Mouse (Mus musculus): ENCODE data around the gene Rrn3. TPM values are rescaled to one million over a fixed set of nuclear protein-coding genes. Genes with fewer than 3 reads are reported as not detected.

Gene Rrn3
- total and polyA plus RNA-seq, 3 experiments, result 60.0 to 92.8 TPM; not detected in 1

DNA sequence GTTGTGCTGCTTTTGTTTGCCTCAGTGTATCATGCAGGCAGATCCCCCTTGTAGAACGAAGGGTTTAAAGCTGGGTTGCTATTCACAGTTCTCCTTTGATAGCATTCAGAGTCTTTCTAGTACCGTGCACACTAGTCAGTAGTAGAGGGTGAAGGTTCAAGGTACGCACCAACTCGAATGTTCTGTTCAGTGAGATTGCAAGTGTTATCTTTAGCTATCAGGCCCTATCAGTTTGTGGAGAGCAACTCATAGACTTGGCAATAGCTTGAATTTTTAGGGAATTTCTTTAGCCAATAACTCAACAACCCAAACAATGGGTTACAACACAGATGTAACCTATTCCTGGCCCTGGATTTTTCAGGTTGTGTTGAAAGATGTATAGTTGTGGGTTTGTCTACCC, 20.7 kb downstream of the Rrn3 start:
- H3K27me3 ChIP-seq (ENCODE audit: control insufficient read depth in 1 of 2, insufficient read depth in 2 of 2, low read length in 2 of 2), result no peaks in the 10 kb centered on the region
- TF ChIP-seq NRF1 (IDR thresholded peaks at IDR 0.05; ENCODE audit: insufficient read depth, low read depth, low read length, poor library complexity, severe bottlenecking) (no peak), GATA1 (IDR thresholded peaks at IDR 0.05; ENCODE audit: low read depth, low read length) (0 out of 2 replicates have a peak, but pooled peaks have one; percentile 7), ETS1 (IDR thresholded peaks at IDR 0.05; ENCODE audit: low read depth, low read length) (no peak), ZNF384 (IDR thresholded peaks at IDR 0.05; ENCODE audit: low read depth, low read length) (no peak), JUND (IDR thresholded peaks at IDR 0.05; ENCODE audit: low read depth, low read length) (no peak), RCOR1 (IDR thresholded peaks at IDR 0.05; ENCODE audit: low read depth, low read length) (no peak), TAL1 (IDR thresholded peaks at IDR 0.05; ENCODE audit: low read length) (no peak), TBP (IDR thresholded peaks at IDR 0.05; ENCODE audit: low read depth, low read length) (no peak)
- H3K4me1 ChIP-seq (ENCODE audit: control insufficient read depth in 1 of 2, insufficient read depth in 2 of 2, low read length in 2 of 2), result no peaks in the 10 kb centered on the region
- no peak for DNase-seq (ENCODE audit: low read depth, low spot score)
- H3K79me2 ChIP-seq (ENCODE audit: control insufficient read depth, insufficient read depth, low read length, poor library complexity), result no peaks in the 10 kb centered on the region
- no peak overlapping the region for H3K27ac ChIP-seq (ENCODE audit: control insufficient read depth, low read depth, low read length)
- H3K9ac ChIP-seq (ENCODE audit: control insufficient read depth, low read depth, low read length, poor library complexity, severe bottlenecking), result no peak overlapping the region
- peaks cover 0 to 30% of the 10 kb centered on the region in 2 experiments; a peak in 2 of 4 replicates for H3K36me3 ChIP-seq (ENCODE audit: control insufficient read depth in 1 of 2, insufficient read depth in 2 of 2, low read length in 2 of 2)
- H3K4me3 ChIP-seq (ENCODE audit: control insufficient read depth in 1 of 2, insufficient read depth in 1 of 2, low read depth in 2 of 2, low read length in 2 of 2), result no peak overlapping the region
- no peaks in the 10 kb centered on the region for H3K9me3 ChIP-seq (replicated peaks; ENCODE audit: insufficient read depth, low read length)

- no peaks in the 10 kb centered on the region for H3K27me3 ChIP-seq (ENCODE audit: control insufficient read depth in 1 of 2, insufficient read depth in 2 of 2, low read length in 2 of 2)
- no peak overlapping the region for H3K4me3 ChIP-seq (ENCODE audit: control insufficient read depth in 1 of 2, insufficient read depth in 1 of 2, low read depth in 2 of 2, low read length in 2 of 2)
- no peaks in the 10 kb centered on the region for H3K9me3 ChIP-seq (replicated peaks; ENCODE audit: insufficient read depth, low read length)
- H3K9ac ChIP-seq (ENCODE audit: control insufficient read depth, low read depth, low read length, poor library complexity, severe bottlenecking), result no peak overlapping the region
- no peaks in the 10 kb centered on the region for H3K79me2 ChIP-seq (ENCODE audit: control insufficient read depth, insufficient read depth, low read length, poor library complexity)
- H3K4me1 ChIP-seq (ENCODE audit: control insufficient read depth in 1 of 2, insufficient read depth in 2 of 2, low read length in 2 of 2), result no peaks in the 10 kb centered on the region
- TF ChIP-seq GATA1 (IDR thresholded peaks at IDR 0.05; ENCODE audit: low read depth, low read length), result no peak
- TF ChIP-seq TBP (IDR thresholded peaks at IDR 0.05; ENCODE audit: low read depth, low read length), result no peak
- no peak for TF ChIP-seq CHD1 (IDR thresholded peaks at IDR 0.05; ENCODE audit: low read depth, low read length)
- no peak for TF ChIP-seq MAZ (IDR thresholded peaks at IDR 0.05; ENCODE audit: low read depth, low read length)
- no peak for TF ChIP-seq ZKSCAN1 (IDR thresholded peaks at IDR 0.05; ENCODE audit: low read depth, low read length)
- TF ChIP-seq RCOR1 (IDR thresholded peaks at IDR 0.05; ENCODE audit: low read depth, low read length), result no peak
- no peak for TF ChIP-seq USF2 (IDR thresholded peaks at IDR 0.05; ENCODE audit: borderline replicate concordance in 1 of 2, insufficient read depth in 1 of 2, low read depth in 1 of 2, low read length in 2 of 2)
- no peak for TF ChIP-seq ZC3H11A (IDR thresholded peaks at IDR 0.05; ENCODE audit: low read depth, low read length)
- no peak for TF ChIP-seq MAX (IDR thresholded peaks at IDR 0.05; ENCODE audit: low read length)
- no peak for TF ChIP-seq JUND (IDR thresholded peaks at IDR 0.05; ENCODE audit: low read depth, low read length)
- no peak for TF ChIP-seq POLR2AphosphoS5 (IDR thresholded peaks at IDR 0.05; ENCODE audit: borderline replicate concordance, low read depth, low read length)
- TF ChIP-seq MXI1 (IDR thresholded peaks at IDR 0.05; ENCODE audit: low read depth, low read length), result no peak
- no peak for TF ChIP-seq SMC3 (IDR thresholded peaks at IDR 0.05; ENCODE audit: low read depth, low read length)
- DNase-seq (ENCODE audit: low read depth, low spot score), result no peak
- H3K27ac ChIP-seq (ENCODE audit: control insufficient read depth, low read depth, low read length), result no peak overlapping the region
- H3K36me3 ChIP-seq (ENCODE audit: control insufficient read depth in 1 of 2, insufficient read depth in 2 of 2, low read length in 2 of 2), result peaks cover 0 to 39% of the 10 kb centered on the region in 2 experiments; a peak in 2 of 4 replicates
Measured at GRCm38 (mm10) chr16:13804666-13805065, 24.2 kb downstream of the Rrn3 start.
